ENCODE assay signal across 8 mouse cellular contexts in the genomic region with DNA sequence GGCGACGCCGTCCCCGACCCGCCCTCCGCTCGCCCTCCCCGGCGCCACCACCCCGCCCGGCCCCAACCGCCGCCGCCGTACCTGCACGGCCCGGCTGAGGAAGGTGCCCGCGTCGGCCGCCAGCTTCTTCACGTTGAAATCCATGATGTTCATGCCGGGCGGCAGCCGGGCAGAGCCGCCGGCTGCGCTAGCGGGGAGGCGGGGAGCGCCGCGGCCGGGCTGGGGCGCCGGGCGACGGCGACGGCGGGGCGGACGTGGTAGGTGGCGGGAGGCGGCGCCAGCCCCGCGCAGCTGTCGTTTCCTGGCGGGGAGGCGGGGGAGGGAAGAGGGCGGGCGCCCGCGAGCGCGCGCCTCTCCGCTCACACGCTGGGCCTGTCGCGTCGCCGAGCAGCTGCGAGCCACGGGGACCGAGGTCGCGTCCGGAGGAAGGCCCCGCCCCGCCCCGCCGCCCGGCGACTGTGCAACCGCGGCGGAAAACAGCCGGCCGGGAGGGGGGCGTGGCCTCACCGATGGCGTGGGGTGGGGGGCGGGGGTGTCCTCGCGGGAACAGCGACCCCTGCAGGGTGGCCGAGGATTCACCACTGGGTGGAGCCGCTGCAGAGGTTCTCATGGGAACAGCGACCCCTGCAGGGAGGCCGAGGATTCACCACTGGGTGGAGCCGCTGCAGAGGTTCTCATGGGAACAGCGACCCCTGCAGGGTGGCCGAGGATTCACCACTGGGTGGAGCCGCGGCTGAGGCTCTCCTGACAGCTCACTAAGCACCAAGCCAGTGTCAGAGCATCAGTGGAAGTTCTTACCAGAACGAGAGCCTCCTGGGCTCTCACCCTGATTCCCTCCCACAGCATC. TPM values are rescaled to one million over a fixed set of nuclear protein-coding genes. Genes with fewer than 3 reads are reported as not detected.
DNase-seq lines count a peak whose midpoint lies in the region; ATAC-seq and TF ChIP-seq lines count a peak whose summit lies in the region.

Gene Sh3glb1, minus strand, starts transcription at position 435 of the 847 bp plus-strand sequence.

- WGBS in heart, embryonic 12.5 days, result under 1% methylated on average over 84 of the region's 98 CpGs
- WGBS in kidney, postnatal 0 days, result 2% methylated on average over 62 of the region's 98 CpGs
- under 1% methylated on average over 71 of the region's 98 CpGs for WGBS in liver, embryonic 11.5 days
- WGBS in stomach, embryonic 14.5 days, result under 1% methylated on average over 33 of the region's 98 CpGs

- peaks cover 48% of the 10 kb centered on the region for H3K79me2 ChIP-seq in C2C12 (ENCODE audit: control insufficient read depth, insufficient read depth)

- TF ChIP-seq CTCF in C2C12 (IDR thresholded peaks at IDR 0.05; ENCODE audit: control insufficient read depth, insufficient read depth, insufficient read length), result peak; percentile 96
- TF ChIP-seq CTCF in brain, embryonic 14.5 days (IDR thresholded peaks at IDR 0.05; ENCODE audit: borderline replicate concordance, extremely low read depth, insufficient read depth, insufficient read length), result peak; percentile 98
- peak; percentile 100 for TF ChIP-seq CTCF in kidney, postnatal 0 days (IDR thresholded peaks at IDR 0.05; ENCODE audit: low read depth)

- peaks cover 63% of the 10 kb centered on the region for H3K4me1 ChIP-seq in erythroblast, embryonic 14.5 days (ENCODE audit: control insufficient read depth)
- H3K4me1 ChIP-seq in heart, embryonic 12.5 days (replicated peaks), result peaks cover 26% of the 10 kb centered on the region
- H3K4me1 ChIP-seq in kidney, postnatal 0 days (replicated peaks; ENCODE audit: insufficient read depth, low read length), result peaks cover 11% of the 10 kb centered on the region; the same call in 1 of the 2 replicates
- peaks cover 24% of the 10 kb centered on the region for H3K4me1 ChIP-seq in liver, embryonic 11.5 days (replicated peaks; ENCODE audit: control insufficient read depth, insufficient read depth, low read length)
- H3K4me1 ChIP-seq in stomach, embryonic 14.5 days (ENCODE audit: control insufficient read depth, insufficient read depth, low read length), result peaks cover 24% of the 10 kb centered on the region

- TF ChIP-seq POLR2A in brain, embryonic 14.5 days (IDR thresholded peaks at IDR 0.05; ENCODE audit: borderline replicate concordance, extremely low read depth, insufficient read depth, insufficient read length, poor library complexity, severe bottlenecking), result 0 out of 2 replicates have a peak, but pooled peaks have one; percentile 39

- peak within 1 kb of the TSS; percentile 95 for H3K4me3 ChIP-seq in C2C12 (ENCODE audit: insufficient read depth, poor library complexity, severe bottlenecking)
- peak within 1 kb of the TSS; percentile 90 for H3K4me3 ChIP-seq in erythroblast, embryonic 14.5 days (replicated peaks)
- H3K4me3 ChIP-seq in heart, embryonic 12.5 days, result peak within 1 kb of the TSS; percentile 100
- peak within 1 kb of the TSS; percentile 91 for H3K4me3 ChIP-seq in kidney, postnatal 0 days (replicated peaks; ENCODE audit: low read depth, low read length)
- peak within 1 kb of the TSS; percentile 89 for H3K4me3 ChIP-seq in liver, embryonic 11.5 days (ENCODE audit: low read depth, low read length)
- peak within 1 kb of the TSS; percentile 65 for H3K4me3 ChIP-seq in stomach, embryonic 14.5 days (ENCODE audit: low read depth, low read length)

- H3K9ac ChIP-seq in heart, embryonic 12.5 days, result peak within 1 kb of the TSS; percentile 99
- peak within 1 kb of the TSS; percentile 94 for H3K9ac ChIP-seq in kidney, postnatal 0 days (ENCODE audit: low read depth, low read length)
- H3K9ac ChIP-seq in liver, embryonic 11.5 days (ENCODE audit: low read depth, low read length), result peak within 1 kb of the TSS; percentile 93
- H3K9ac ChIP-seq in stomach, embryonic 14.5 days (replicated peaks; ENCODE audit: low read depth, low read length), result peak within 1 kb of the TSS; percentile 86

- ATAC-seq in heart, embryonic 12.5 days (ENCODE audit: insufficient number of reproducible peaks, low FRiP score), result peak; percentile 94
- ATAC-seq in kidney, postnatal 0 days (replicated peaks; ENCODE audit: low FRiP score, low read depth), result peak; percentile 90
- ATAC-seq in liver, embryonic 11.5 days (replicated peaks; ENCODE audit: low FRiP score), result peak; percentile 85
- ATAC-seq in stomach, embryonic 14.5 days (ENCODE audit: insufficient number of reproducible peaks, insufficient read depth, low FRiP score, low read depth), result peak; percentile 93

- no peaks in the 10 kb centered on the region for H3K9me3 ChIP-seq in erythroblast, embryonic 14.5 days (ENCODE audit: control insufficient read depth, low read length)
- H3K9me3 ChIP-seq in heart, embryonic 12.5 days (replicated peaks), result no peaks in the 10 kb centered on the region
- no peaks in the 10 kb centered on the region for H3K9me3 ChIP-seq in kidney, postnatal 0 days (replicated peaks; ENCODE audit: low read length)
- no peaks in the 10 kb centered on the region for H3K9me3 ChIP-seq in liver, embryonic 11.5 days (ENCODE audit: control insufficient read depth, low read length)
- no peaks in the 10 kb centered on the region for H3K9me3 ChIP-seq in stomach, embryonic 14.5 days (ENCODE audit: control insufficient read depth, low read depth, low read length)

- peak within 1 kb of the TSS; percentile 100 for H3K27ac ChIP-seq in heart, embryonic 12.5 days (ENCODE audit: poor library complexity, severe bottlenecking)
- peak within 1 kb of the TSS; percentile 100 for H3K27ac ChIP-seq in kidney, postnatal 0 days
- peak within 1 kb of the TSS; percentile 99 for H3K27ac ChIP-seq in liver, embryonic 11.5 days (ENCODE audit: low read depth, low read length)
- peak within 1 kb of the TSS; percentile 98 for H3K27ac ChIP-seq in stomach, embryonic 14.5 days (ENCODE audit: low read length)

- DNase-seq in brain, embryonic 14.5 days (ENCODE audit: low read depth), result peak; percentile 97
- DNase-seq in kidney, postnatal 0 days (ENCODE audit: low spot score), result peak; percentile 90
- peak; percentile 95 for DNase-seq in liver, embryonic 11.5 days (ENCODE audit: low spot score)
- peak; percentile 97 for DNase-seq in naive thymus-derived CD4-positive, alpha-beta T cell, adult 2 months (ENCODE audit: low read depth)

- H3K36me3 ChIP-seq in C2C12 (ENCODE audit: control insufficient read depth, insufficient read depth), result peaks cover 19% of the 10 kb centered on the region
- H3K36me3 ChIP-seq in erythroblast, embryonic 14.5 days (ENCODE audit: control insufficient read depth), result peaks cover 29% of the 10 kb centered on the region
- H3K36me3 ChIP-seq in heart, embryonic 12.5 days, result no peaks in the 10 kb centered on the region
- H3K36me3 ChIP-seq in kidney, postnatal 0 days (ENCODE audit: insufficient read depth, low read length), result no peaks in the 10 kb centered on the region
- H3K36me3 ChIP-seq in liver, embryonic 11.5 days (ENCODE audit: control insufficient read depth, insufficient read depth, low read length), result no peaks in the 10 kb centered on the region
- H3K36me3 ChIP-seq in stomach, embryonic 14.5 days (ENCODE audit: control insufficient read depth, insufficient read depth, low read length), result no peaks in the 10 kb centered on the region

- H3K79me3 ChIP-seq in C2C12 (ENCODE audit: low read depth), result peaks cover 43% of the 10 kb centered on the region

- H3K4me2 ChIP-seq in heart, embryonic 12.5 days, result peak within 1 kb of the TSS; percentile 84
- H3K4me2 ChIP-seq in kidney, postnatal 0 days (ENCODE audit: low read length), result peak within 1 kb of the TSS; percentile 86
- H3K4me2 ChIP-seq in liver, embryonic 11.5 days, result peak within 1 kb of the TSS; percentile 75
- peak within 1 kb of the TSS; percentile 64 for H3K4me2 ChIP-seq in stomach, embryonic 14.5 days (replicated peaks; ENCODE audit: low read depth, low read length)

- peak within 1 kb of the TSS; percentile 78 for H3ac ChIP-seq in C2C12 (ENCODE audit: control insufficient read depth, insufficient read length, low read depth)

- H3K27me3 ChIP-seq in C2C12 (ENCODE audit: control insufficient read depth, insufficient read depth, insufficient read length), result no peaks in the 10 kb centered on the region
- H3K27me3 ChIP-seq in erythroblast, embryonic 14.5 days (ENCODE audit: control insufficient read depth), result no peaks in the 10 kb centered on the region
- H3K27me3 ChIP-seq in heart, embryonic 12.5 days (replicated peaks), result no peaks in the 10 kb centered on the region
- H3K27me3 ChIP-seq in kidney, postnatal 0 days (ENCODE audit: insufficient read depth, low read length), result no peaks in the 10 kb centered on the region
- no peaks in the 10 kb centered on the region for H3K27me3 ChIP-seq in liver, embryonic 11.5 days (replicated peaks; ENCODE audit: control insufficient read depth, insufficient read depth, low read length)
- H3K27me3 ChIP-seq in stomach, embryonic 14.5 days (ENCODE audit: control insufficient read depth, insufficient read depth, low read length), result no peaks in the 10 kb centered on the region

TF ChIP-seq in C2C12, 6 proteins besides CTCF, POLR2A, EP300 and RAD21:
- TF ChIP-seq MYOD1 (IDR thresholded peaks at IDR 0.05; ENCODE audit: control insufficient read depth, insufficient read length, low read depth) (peak; percentile 44), MAX (IDR thresholded peaks at IDR 0.05) (no peak)

RNA-seq across cellular contexts. Expression of gene Sh3glb1, which starts in this region (rescaled TPM):
- polyA plus RNA-seq in C2C12 (2012; fragmentation: generic; extraction: Trizol), result 106 TPM
- 22.3 and 49.9 TPM in 2 replicates for polyA plus RNA-seq in brain, embryonic 14.5 days (2012; rRNA removed)
- 15.0 and 16.1 TPM in 2 replicates for polyA plus RNA-seq in erythroblast, embryonic 14.5 days (2012)
- polyA plus RNA-seq in heart, embryonic 12.5 days (2016; fragmentation: Nextera tagmentation; extraction: Ambion mirVana), result 145 and 147 TPM in 2 replicates
- 128 and 129 TPM in 2 replicates for polyA plus RNA-seq in kidney, postnatal 0 days (2015; fragmentation: Nextera tagmentation; extraction: Ambion mirVana)
- polyA plus RNA-seq in liver, embryonic 11.5 days (2014; fragmentation: Nextera tagmentation; extraction: Ambion mirVana), result 97.7 and 100 TPM in 2 replicates
- 93.8 and 100 TPM in 2 replicates for polyA plus RNA-seq in stomach, embryonic 14.5 days (2014; fragmentation: Nextera tagmentation; extraction: Ambion mirVana)

Comparison
In these comparisons a context has a peak if more than half of its experiments do, and no peak if none do; other contexts are left out.
1. Peak in every context shown above with its lines: DNase-seq, ATAC-seq, H3K4me3 ChIP-seq and H3K27ac ChIP-seq.